Mouse (Mus musculus) small intestine, adult 2 months (tissue): ENCODE results near the gene Cdsn. TPM values are rescaled to one million over a fixed set of nuclear protein-coding genes. Genes with fewer than 3 reads are reported as not detected.

Source experiments
- H3K27ac ChIP-seq: fragments of 200-500 bp; 2 replicates; pipeline ENCODE4 v1.5.1; 2012; ENCODE audit warnings: low read depth, low read length, control low read depth, inconsistent platforms; ENCODE audit not compliant: insufficient read depth
- H3K27me3 ChIP-seq: fragments of 200-500 bp; 2 replicates; pipeline ENCODE4 v1.6.1; 2012; ENCODE audit warnings: mild to moderate bottlenecking, moderate library complexity, low read length, inconsistent platforms; ENCODE audit not compliant: control insufficient read depth, insufficient read depth
- H3K36me3 ChIP-seq: fragments of 200-500 bp; 2 replicates; pipeline ENCODE4 v1.6.1; 2012; ENCODE audit warnings: mild to moderate bottlenecking, low read length, control low read depth, inconsistent platforms; ENCODE audit not compliant: control insufficient read depth, insufficient read depth
- H3K4me1 ChIP-seq: fragments of 200-500 bp; 2 replicates; pipeline ENCODE4 v1.6.1; 2012; ENCODE audit warnings: low read length, inconsistent platforms, mixed read lengths; ENCODE audit not compliant: control insufficient read depth, insufficient read depth, insufficient read length
- H3K4me3 ChIP-seq: fragments of 200-500 bp; 2 replicates; pipeline ENCODE4 v1.5.1; 2012; ENCODE audit warnings: low read depth, mild to moderate bottlenecking, control low read depth, inconsistent platforms, low read length, moderate library complexity
- CTCF ChIP-seq: fragments of 200-500 bp; IDR thresholded peaks from 2 replicates; pipeline ENCODE4 v1.5.1; 2012; ENCODE audit warnings: low read depth, mild to moderate bottlenecking, control low read depth, inconsistent platforms, low read length, moderate library complexity, mixed read lengths; ENCODE audit not compliant: insufficient replicate concordance, insufficient read length; ENCODE audit errors: extremely low read depth
- POLR2A ChIP-seq: fragments of 200-500 bp; IDR thresholded peaks from 2 replicates; pipeline ENCODE4 v1.6.1; 2012; ENCODE audit warnings: low read depth, mild to moderate bottlenecking, control low read depth, inconsistent platforms, low read length, moderate library complexity
- whole genome bisulfite sequencing: fragments of 180-500 bp; shearing (Covaris S2); methylation state at CpG from one replicate; pipeline ENCODE4 v1.1.7; 2018; 5-methylcytosine and 5-hydroxymethylcytosine counted together
- polyA plus RNA-seq: library from polyadenylated mRNA; depleted of rRNA; stranded (reverse); fragments of >200 nt; gene quantifications from 2 replicates; pipeline ENCODE4 v1.2.3, GENCODE M21; 2012

Cdsn gene
- polyA plus RNA-seq, 1 experiment, result 0.08 TPM

DNA sequence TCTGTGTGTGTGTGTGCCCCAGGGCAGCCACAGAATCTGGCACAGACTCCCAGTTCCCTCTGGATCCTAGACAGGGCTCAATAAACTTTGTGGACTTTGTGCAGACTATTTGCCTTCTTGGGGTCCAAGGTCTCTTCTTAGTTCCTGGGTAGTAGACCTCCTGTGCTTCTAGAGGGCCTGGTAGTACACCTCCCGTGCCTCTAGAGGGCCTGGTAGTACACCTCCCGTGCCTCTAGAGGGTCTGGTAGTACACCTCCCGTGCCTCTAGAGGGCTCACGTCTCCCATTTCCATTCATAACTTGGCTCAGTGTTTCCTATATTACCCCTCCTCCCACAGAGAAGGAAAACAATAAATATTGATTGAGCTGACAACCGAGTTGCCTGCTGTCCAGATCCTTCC lies 4.9 kb downstream of the Cdsn start:
- 6% methylated on average over 5 of the region's 5 CpGs for WGBS
- Histone ChIP-seq H3K4me1 (peaks cover 14% of the 10 kb centered on the region), H3K4me3 (peak overlapping the region; percentile 33), H3K27me3 (no peaks in the 10 kb centered on the region), H3K27ac (peak overlapping the region; percentile 33; the same call in 1 of the 2 replicates), H3K36me3 (no peaks in the 10 kb centered on the region)
- TF ChIP-seq CTCF (peak; percentile 99; the same call in 1 of the 2 replicates), POLR2A (no peak)

GRCm38 (mm10) chr17:35557351-35557750 lies 5.4 kb downstream of the Cdsn start:
- 32% methylated on average over 9 of the region's 9 CpGs for WGBS
- no peaks in the 10 kb centered on the region for H3K27me3 ChIP-seq
- H3K4me1 ChIP-seq, result peaks cover 14% of the 10 kb centered on the region
- H3K27ac ChIP-seq, result peak overlapping the region; percentile 33; the same call in 1 of the 2 replicates
- TF ChIP-seq CTCF, result no peak
- no peak for TF ChIP-seq POLR2A
- H3K36me3 ChIP-seq, result no peaks in the 10 kb centered on the region
- peak overlapping the region; percentile 33 for H3K4me3 ChIP-seq

DNA sequence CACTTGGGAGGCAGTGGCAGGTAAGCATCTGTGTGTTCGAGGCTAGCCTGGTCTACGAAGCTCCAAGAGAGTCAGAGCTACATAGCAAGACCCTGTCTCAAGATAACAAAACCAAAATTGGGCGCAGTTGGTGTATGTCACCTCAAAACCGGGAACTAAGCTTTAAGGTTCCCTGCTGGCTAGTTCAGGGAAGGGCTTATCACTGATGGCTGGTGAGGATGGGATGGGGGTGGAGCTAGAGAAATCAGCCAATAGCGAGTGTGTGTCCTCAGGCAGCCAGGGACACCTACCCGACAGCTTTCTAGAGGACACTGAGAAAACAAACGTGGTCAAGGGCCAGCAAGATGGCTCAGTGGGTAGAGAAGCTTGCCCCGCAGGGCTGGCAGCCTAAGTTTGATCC lies 6.3 kb downstream of the Cdsn start:
- H3K4me1 ChIP-seq, result peaks cover 14% of the 10 kb centered on the region
- WGBS, result 62% methylated on average over 8 of the region's 8 CpGs
- H3K4me3 ChIP-seq, result no peak overlapping the region
- H3K27ac ChIP-seq, result no peak overlapping the region
- H3K36me3 ChIP-seq, result no peaks in the 10 kb centered on the region
- TF ChIP-seq POLR2A (no peak), CTCF (no peak)
- no peaks in the 10 kb centered on the region for H3K27me3 ChIP-seq

- Histone ChIP-seq H3K27me3 (0 out of 2 replicates have a peak, but pooled peaks cover 5% of the 10 kb centered on the region), H3K27ac (no peak within 1 kb of the TSS), H3K36me3 (no peaks in the 10 kb centered on the region), H3K4me3 (no peak within 1 kb of the TSS), H3K4me1 (no peaks in the 10 kb centered on the region)
- WGBS, result 35% methylated on average over 3 of the region's 3 CpGs
- TF ChIP-seq POLR2A (no peak), CTCF (no peak)
Measured at GRCm38 (mm10) chr17:35567150-35567549, 15.2 kb downstream of the Cdsn start, which contains the start of gene 2300002M23Rik. TSS of gene 2300002M23Rik (plus strand) at chr17:35567450.

DNA sequence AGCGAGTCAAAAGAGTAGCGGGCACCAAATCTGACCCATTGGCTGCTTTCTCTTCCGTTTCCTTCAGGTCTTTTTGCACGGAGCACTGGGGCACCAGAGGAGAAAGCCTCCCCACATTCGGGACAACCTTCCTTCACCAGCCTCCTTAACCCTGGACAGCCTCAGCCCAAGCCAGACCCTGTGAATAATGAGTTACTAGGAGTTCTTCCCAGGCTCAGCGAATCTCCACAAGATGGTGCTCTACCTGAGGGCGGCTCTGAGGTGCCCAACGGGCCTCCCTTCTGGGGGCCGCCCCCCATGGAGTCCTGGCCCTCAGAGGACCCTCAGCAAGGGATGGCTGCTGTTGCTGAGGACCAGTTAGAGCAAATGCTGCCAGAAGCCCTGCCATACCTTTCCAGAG lies 15.8 kb downstream of the Cdsn start:
- TF ChIP-seq CTCF (no peak), POLR2A (no peak)
- no peak overlapping the region for H3K27ac ChIP-seq
- H3K4me1 ChIP-seq, result no peaks in the 10 kb centered on the region
- WGBS, result 50% methylated on average over 9 of the region's 9 CpGs
- 0 out of 2 replicates have a peak, but pooled peaks cover 5% of the 10 kb centered on the region for H3K27me3 ChIP-seq
- H3K36me3 ChIP-seq, result no peaks in the 10 kb centered on the region
- H3K4me3 ChIP-seq, result no peak overlapping the region

DNA sequence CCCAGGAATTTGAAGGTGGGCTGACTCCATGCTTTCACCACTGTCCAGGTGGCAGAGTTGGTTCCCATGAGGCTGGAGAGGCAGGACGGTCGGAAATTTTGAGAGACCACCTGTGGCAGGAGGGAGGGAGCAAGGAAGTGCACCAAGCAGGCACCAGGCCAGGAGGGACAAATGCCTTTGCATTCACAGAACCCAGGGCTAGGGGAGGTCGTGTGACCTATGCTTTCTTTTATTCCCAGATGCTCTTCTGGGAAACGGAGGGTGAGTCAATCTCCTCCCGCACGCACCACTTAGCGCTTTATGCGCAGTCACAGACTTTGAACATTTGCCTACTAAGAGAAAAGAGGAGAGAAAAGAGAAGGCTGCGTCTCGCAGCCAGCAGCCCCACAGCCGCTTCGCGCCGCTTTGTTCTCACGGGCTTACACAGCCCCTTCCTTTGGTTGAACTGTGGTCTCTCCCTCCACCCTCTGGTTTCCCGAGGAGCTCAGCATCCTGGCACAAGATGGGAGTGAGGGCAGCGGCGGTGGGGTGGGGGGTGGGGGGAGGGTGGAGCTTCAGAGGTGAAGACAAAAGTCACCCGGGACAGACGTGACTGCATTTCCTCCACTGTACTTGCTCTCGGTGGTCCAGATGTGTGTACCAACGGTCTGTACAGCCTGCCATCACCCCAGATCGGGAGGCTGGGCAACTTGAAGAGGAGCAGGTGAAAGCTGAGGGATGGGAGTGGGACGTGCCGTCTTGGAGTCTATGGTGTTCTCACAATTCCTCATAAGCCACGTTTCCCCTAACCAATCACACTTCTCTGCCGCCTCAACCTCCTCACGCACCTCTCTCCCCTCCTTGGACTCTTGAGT lies 17.4 kb downstream of the Cdsn start:
- H3K4me3 ChIP-seq, result no peak overlapping the region
- WGBS, result 15% methylated on average over 28 of the region's 28 CpGs
- no peaks in the 10 kb centered on the region for H3K36me3 ChIP-seq
- TF ChIP-seq CTCF (no peak), POLR2A (no peak)
- no peak overlapping the region for H3K27ac ChIP-seq
- H3K4me1 ChIP-seq, result no peaks in the 10 kb centered on the region
- H3K27me3 ChIP-seq, result 0 out of 2 replicates have a peak, but pooled peaks cover 5% of the 10 kb centered on the region

DNA sequence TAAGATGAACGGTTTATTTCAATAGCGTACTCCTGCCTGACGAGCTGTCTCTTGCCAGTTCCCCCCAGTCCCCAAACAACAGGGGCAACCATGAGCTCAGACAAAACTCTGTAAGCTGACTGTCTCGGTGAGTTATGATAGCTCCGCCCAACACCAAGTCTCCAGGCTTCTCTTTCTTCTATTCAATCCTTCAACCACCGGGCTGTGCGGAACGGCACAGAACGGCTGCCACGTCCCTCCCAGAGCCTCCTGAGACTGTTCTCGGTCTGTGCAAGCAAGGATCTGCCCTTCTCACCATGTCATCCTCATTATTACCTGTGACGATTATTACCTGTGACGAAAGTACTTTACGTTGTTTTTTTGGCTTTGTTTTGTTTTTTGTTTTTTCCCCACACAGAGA lies 18.9 kb downstream of the Cdsn start:
- Histone ChIP-seq H3K4me1 (peaks cover 3% of the 10 kb centered on the region), H3K27ac (no peak overlapping the region)

More for the DNA sequence above, 18.9 kb downstream of the Cdsn start:
- 84% methylated on average over 14 of the region's 14 CpGs for WGBS
- no peaks in the 10 kb centered on the region for H3K36me3 ChIP-seq
- H3K4me3 ChIP-seq, result no peak overlapping the region
- no peak for TF ChIP-seq CTCF
- no peak for TF ChIP-seq POLR2A
- 0 out of 2 replicates have a peak, but pooled peaks cover 5% of the 10 kb centered on the region for H3K27me3 ChIP-seq
